ENCODE assay signal across 15 mouse cellular contexts in the genomic region with DNA sequence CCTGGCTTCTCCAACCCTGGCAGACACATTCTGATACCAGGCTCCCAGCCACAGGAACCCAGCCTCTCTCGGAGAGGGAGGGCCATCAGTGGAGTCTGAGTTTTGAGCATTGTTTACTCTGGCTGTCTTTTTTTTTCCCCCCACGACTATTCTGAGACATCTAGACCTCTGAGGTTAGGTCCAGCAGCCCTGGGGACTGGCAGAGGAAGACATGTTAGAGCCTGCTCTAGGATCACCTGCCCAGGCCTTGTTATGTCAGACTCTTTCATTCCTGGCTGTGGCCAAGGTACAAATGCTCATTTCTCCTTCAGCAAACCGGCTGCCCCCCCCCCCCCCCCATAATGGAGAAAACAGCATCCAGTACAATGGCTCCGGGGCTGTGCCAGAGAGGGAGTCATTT.
"Had no signal": no experiment of that assay in that cellular context is flagged by ENCODE, and none has a peak within 500 bp of the region (broad histone marks: within the 10 kb centered on the region; RNA-seq: fewer than 3 reads in every experiment).

No protein-coding gene starts in this region.

- H3K4me1 ChIP-seq: stomach, embryonic 15.5 days had no signal

- H3K27me3 ChIP-seq: neural tube, embryonic 12.5 days; neural tube, embryonic 13.5 days; neural tube, embryonic 15.5 days; stomach, embryonic 15.5 days had no signal

- H3K4me2 ChIP-seq: neural tube, embryonic 12.5 days; neural tube, embryonic 13.5 days; neural tube, embryonic 15.5 days; stomach, embryonic 15.5 days had no signal

- DNase-seq: retina, postnatal 1 day; right cerebral cortex, adult 18-20 months; right cerebral cortex, postnatal 14 days; right cerebral cortex, postnatal 25 days; spleen, adult 18-20 months; thymus, adult 18-20 months; thymus, adult 2 months; thymus, postnatal 14 days; thymus, postnatal 36 days; thymus, postnatal 4 days had no signal

- H3K27ac ChIP-seq: neural tube, embryonic 12.5 days; neural tube, embryonic 13.5 days; neural tube, embryonic 15.5 days; stomach, embryonic 15.5 days; stomach, postnatal 0 days had no signal

- H3K4me3 ChIP-seq: neural tube, embryonic 12.5 days; neural tube, embryonic 13.5 days; neural tube, embryonic 15.5 days; stomach, embryonic 15.5 days had no signal

- H3K36me3 ChIP-seq: neural tube, embryonic 12.5 days; neural tube, embryonic 13.5 days; neural tube, embryonic 15.5 days; stomach, embryonic 15.5 days had no signal

- H3K9ac ChIP-seq: neural tube, embryonic 12.5 days; neural tube, embryonic 13.5 days; neural tube, embryonic 15.5 days; stomach, embryonic 15.5 days had no signal

- H3K9me3 ChIP-seq: neural tube, embryonic 12.5 days; neural tube, embryonic 13.5 days; neural tube, embryonic 15.5 days; stomach, embryonic 15.5 days had no signal
